Mouse (Mus musculus) lung, postnatal 0 days (tissue): ENCODE measurements around the gene Tspan18. TPM values are rescaled to one million over a fixed set of nuclear protein-coding genes. Genes with fewer than 3 reads are reported as not detected.
A peak's percentile ranks its signal among the peaks of the same experiment; 100 is the strongest.

Experiments
- ATAC-seq: fragments of 200-750 bp; cut with Nextera tagmentation; 2 replicates; pipeline ENCODE4 v1.8.0; 2017; ENCODE audit warnings: moderate library complexity
- DNase-seq: peaks from one replicate; pipeline ENCODE4 v3.0.0-alpha.2; 2016; ENCODE audit warnings: low spot score
- H3K27ac ChIP-seq: fragments of 300-500 bp; sonication (generic); 2 replicates; pipeline ENCODE4 v1.5.1; 2014; ENCODE audit warnings: antibody characterized with exemption, mild to moderate bottlenecking, low read length, mixed read lengths
- H3K27me3 ChIP-seq: fragments of 300-500 bp; sonication (generic); replicated peaks from 2 replicates; pipeline ENCODE4 v1.6.1; 2014; ENCODE audit warnings: low read length, mixed read lengths; ENCODE audit not compliant: insufficient read depth
- H3K36me3 ChIP-seq: fragments of 300-500 bp; sonication (generic); 2 replicates; pipeline ENCODE4 v1.6.1; 2014; ENCODE audit warnings: low read length, mixed read lengths; ENCODE audit not compliant: insufficient read depth
- H3K4me1 ChIP-seq: fragments of 300-500 bp; sonication (generic); 2 replicates; pipeline ENCODE4 v1.6.1; 2014; ENCODE audit warnings: antibody characterized with exemption, low read depth, low read length, mixed read lengths; ENCODE audit not compliant: insufficient read depth
- H3K4me2 ChIP-seq: fragments of 300-500 bp; sonication (generic); replicated peaks from 2 replicates; pipeline ENCODE4 v1.6.1; 2014; ENCODE audit warnings: low read depth, mild to moderate bottlenecking, low read length, moderate library complexity, mixed read lengths
- H3K4me3 ChIP-seq: fragments of 300-500 bp; sonication (generic); 2 replicates; pipeline ENCODE4 v1.5.1; 2014; ENCODE audit warnings: low read depth, low read length
- H3K9ac ChIP-seq: fragments of 300-500 bp; sonication (generic); replicated peaks from 2 replicates; pipeline ENCODE4 v1.6.1; 2014; ENCODE audit warnings: low read depth, mild to moderate bottlenecking
- H3K9me3 ChIP-seq: fragments of 300-500 bp; sonication (generic); 2 replicates; pipeline ENCODE4 v1.6.1; 2016; ENCODE audit warnings: low read length, mixed read lengths
- CTCF ChIP-seq: IDR thresholded peaks from 2 replicates; pipeline ENCODE4 v1.5.1; 2016; ENCODE audit warnings: antibody characterized with exemption, mild to moderate bottlenecking
- EP300 ChIP-seq: IDR thresholded peaks from 2 replicates; pipeline ENCODE4 v1.6.1; 2016; ENCODE audit warnings: antibody characterized with exemption, mild to moderate bottlenecking, control low read depth
- WGBS: fragments of 180-500 bp; shearing (Covaris S2); extraction: QIAGEN DNeasy Blood & Tissue Kit; methylation state at CpG from one replicate; pipeline ENCODE4 v1.1.7; 2014; 5-methylcytosine and 5-hydroxymethylcytosine counted together
- polyA plus RNA-seq: library from polyadenylated mRNA; unstranded; fragments of >200 nt; fragmentation: Nextera tagmentation; extraction: Ambion mirVana; gene quantifications from 2 replicates; pipeline ENCODE4 v1.2.1, GENCODE M21; 2015

Tspan18 gene
- polyA plus RNA-seq, 1 experiment from 2014 or later = 36.4 TPM

DNA sequence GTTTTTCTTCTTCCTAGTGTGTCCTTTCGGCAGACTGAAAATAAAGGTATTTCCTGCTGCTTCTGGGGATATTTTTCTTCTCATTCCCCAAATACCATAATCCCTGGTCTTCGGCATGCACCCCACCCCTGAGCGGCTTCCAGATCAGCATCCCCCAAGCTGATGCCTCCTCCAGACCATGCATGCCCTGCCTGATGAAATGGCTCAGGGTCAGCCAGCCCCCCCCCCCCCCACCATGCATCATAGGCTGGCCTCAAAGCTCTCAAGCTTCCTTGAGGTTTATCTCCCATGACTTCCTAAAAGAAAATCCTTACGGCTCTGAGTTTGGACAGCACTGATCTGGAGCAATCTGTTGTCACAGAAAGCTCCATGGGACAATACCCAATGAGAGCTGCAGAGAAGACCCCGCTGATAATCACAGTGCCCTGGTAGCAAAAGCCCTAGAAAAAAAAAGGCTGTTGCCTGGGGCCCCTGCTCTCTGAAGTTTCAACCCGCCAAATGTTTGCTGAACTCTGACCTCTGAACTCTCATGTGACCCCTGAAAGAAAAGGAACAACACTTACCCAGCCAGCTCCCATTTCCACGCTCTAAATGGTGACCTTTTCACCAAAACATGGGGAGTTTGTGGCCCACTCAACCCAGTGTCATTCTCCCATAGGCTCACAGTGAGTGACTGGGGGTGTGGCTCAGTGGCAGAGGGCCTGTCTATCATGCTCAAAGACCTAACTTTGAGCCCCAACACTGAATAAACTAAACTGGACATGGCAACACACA, 43.8 kb downstream of the Tspan18 start:
- no peaks in the 10 kb centered on the region for H3K36me3 ChIP-seq
- 48% methylated on average over 7 of the region's 7 CpGs for WGBS
- ATAC-seq (no peak), DNase-seq (no peak)
- H3K27me3 ChIP-seq = no peaks in the 10 kb centered on the region
- H3K9me3 ChIP-seq = no peaks in the 10 kb centered on the region
- no peak overlapping the region for H3K9ac ChIP-seq
- no peaks in the 10 kb centered on the region for H3K4me1 ChIP-seq
- H3K27ac ChIP-seq = no peak overlapping the region
- no peak overlapping the region for H3K4me3 ChIP-seq
- no peak for TF ChIP-seq CTCF
- no peak for TF ChIP-seq EP300
- no peak overlapping the region for H3K4me2 ChIP-seq

DNA sequence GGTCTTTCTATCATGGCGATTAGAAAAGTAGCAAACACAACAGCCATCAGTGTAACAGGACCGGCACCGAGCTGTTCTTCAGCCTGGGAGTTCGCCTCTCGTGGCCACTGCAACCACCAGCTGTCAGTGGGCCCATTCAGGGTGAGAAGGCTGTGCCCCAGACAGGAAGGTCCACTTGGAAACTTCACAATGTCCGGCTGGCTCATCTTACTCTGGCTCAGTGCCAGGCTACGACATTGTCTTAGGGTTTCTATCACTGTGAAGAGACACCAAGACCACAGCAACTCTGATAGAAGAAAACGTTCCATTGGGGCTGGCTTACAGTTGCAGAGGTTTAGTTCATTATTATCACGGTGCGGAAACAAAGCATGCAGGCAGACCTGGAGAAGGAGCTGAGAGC, 45.1 kb downstream of the Tspan18 start:
- peak; percentile 32 for DNase-seq
- Histone ChIP-seq H3K4me1 (no peaks in the 10 kb centered on the region), H3K36me3 (no peaks in the 10 kb centered on the region), H3K4me3 (no peak overlapping the region), H3K27me3 (no peaks in the 10 kb centered on the region), H3K27ac (no peak overlapping the region), H3K9me3 (no peaks in the 10 kb centered on the region), H3K9ac (no peak overlapping the region), H3K4me2 (no peak overlapping the region)
- ATAC-seq = no peak
- no peak for TF ChIP-seq EP300
- 55% methylated on average over 10 of the region's 10 CpGs for WGBS

- Histone ChIP-seq H3K27me3 (no peaks in the 10 kb centered on the region), H3K4me1 (no peaks in the 10 kb centered on the region), H3K27ac (no peak overlapping the region), H3K4me3 (no peak overlapping the region), H3K9ac (no peak overlapping the region), H3K36me3 (no peaks in the 10 kb centered on the region), H3K4me2 (no peak overlapping the region), H3K9me3 (no peaks in the 10 kb centered on the region)
- DNase-seq (no peak), ATAC-seq (no peak)
- 37% methylated on average over 4 of the region's 4 CpGs for WGBS
- TF ChIP-seq EP300 (no peak), CTCF (no peak)
Observed at GRCm38 (mm10) chr2:93287348-93287747, 47.0 kb downstream of the Tspan18 start.

DNA sequence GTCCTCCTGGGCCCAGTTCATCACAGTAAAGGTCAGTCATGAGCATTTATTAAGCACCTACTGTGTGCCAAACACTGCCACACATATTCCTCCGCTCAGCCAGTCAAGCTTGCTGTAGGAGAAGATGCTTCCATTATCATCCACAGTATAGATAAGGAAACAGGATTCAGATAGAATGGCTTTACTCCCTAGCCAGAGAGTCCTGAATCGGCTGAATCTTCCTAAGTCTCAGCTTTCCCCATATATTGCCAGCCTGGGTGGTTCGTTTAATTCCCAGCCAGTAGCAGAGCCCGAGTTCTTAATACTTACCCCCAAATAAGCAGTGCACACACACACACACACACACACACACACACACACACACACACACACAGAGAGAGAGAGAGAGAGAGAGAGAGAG, 47.6 kb downstream of the Tspan18 start:
- no peak overlapping the region for H3K9ac ChIP-seq
- H3K27ac ChIP-seq = no peak overlapping the region
- ATAC-seq = no peak
- H3K36me3 ChIP-seq = no peaks in the 10 kb centered on the region
- TF ChIP-seq EP300 (no peak), CTCF (no peak)
- no peak overlapping the region for H3K4me2 ChIP-seq
- no peaks in the 10 kb centered on the region for H3K4me1 ChIP-seq
- H3K4me3 ChIP-seq = no peak overlapping the region
- no peak for DNase-seq
- H3K27me3 ChIP-seq = no peaks in the 10 kb centered on the region
- 66% methylated on average over 4 of the region's 4 CpGs for WGBS
- no peaks in the 10 kb centered on the region for H3K9me3 ChIP-seq

- H3K9ac ChIP-seq = no peak overlapping the region
- DNase-seq (no peak), ATAC-seq (no peak)
- H3K4me1 ChIP-seq = no peaks in the 10 kb centered on the region
- no peaks in the 10 kb centered on the region for H3K36me3 ChIP-seq
- no peaks in the 10 kb centered on the region for H3K9me3 ChIP-seq
- H3K4me2 ChIP-seq = no peak overlapping the region
- no peak overlapping the region for H3K27ac ChIP-seq
- H3K4me3 ChIP-seq = no peak overlapping the region
- 70% methylated on average over 1 of the region's 2 CpGs for WGBS
- no peak for TF ChIP-seq EP300
- TF ChIP-seq CTCF = no peak
- H3K27me3 ChIP-seq = no peaks in the 10 kb centered on the region
Observed at GRCm38 (mm10) chr2:93286321-93286720, 48.0 kb downstream of the Tspan18 start.

GRCm38 (mm10) chr2:93285842-93286241, 48.5 kb downstream of the Tspan18 start:
- WGBS = 61% methylated on average over 8 of the region's 8 CpGs
- no peaks in the 10 kb centered on the region for H3K4me1 ChIP-seq
- H3K27me3 ChIP-seq = no peaks in the 10 kb centered on the region
- H3K9me3 ChIP-seq = no peaks in the 10 kb centered on the region
- TF ChIP-seq CTCF = no peak
- TF ChIP-seq EP300 = no peak
- no peak overlapping the region for H3K9ac ChIP-seq
- H3K27ac ChIP-seq = no peak overlapping the region
- ATAC-seq = no peak
- no peaks in the 10 kb centered on the region for H3K36me3 ChIP-seq
- H3K4me3 ChIP-seq = no peak overlapping the region
- H3K4me2 ChIP-seq = no peak overlapping the region
- DNase-seq = no peak

DNA sequence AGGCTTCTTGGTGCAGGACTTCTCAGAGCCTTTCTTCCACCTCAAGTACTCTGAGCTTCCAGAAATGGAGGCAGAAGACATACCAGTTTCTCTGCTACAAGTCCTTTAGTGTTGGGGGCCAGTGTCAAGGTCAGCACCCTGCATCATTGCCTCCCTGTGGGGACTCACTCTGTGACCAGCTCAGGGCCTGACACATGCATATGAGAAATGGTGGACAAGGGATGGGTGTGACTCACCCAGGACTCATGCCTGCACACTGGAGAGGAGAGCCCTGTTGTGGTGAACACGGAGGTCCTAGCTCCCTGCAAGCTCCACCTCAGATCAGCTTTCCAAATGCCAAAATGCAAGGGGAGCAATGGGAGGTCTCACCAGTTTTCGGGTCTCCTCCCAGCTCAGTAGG, 49.7 kb downstream of the Tspan18 start:
- Histone ChIP-seq H3K4me3 (no peak overlapping the region), H3K4me2 (no peak overlapping the region), H3K9ac (no peak overlapping the region), H3K9me3 (no peaks in the 10 kb centered on the region), H3K27me3 (no peaks in the 10 kb centered on the region), H3K27ac (no peak overlapping the region), H3K36me3 (no peaks in the 10 kb centered on the region), H3K4me1 (no peaks in the 10 kb centered on the region)
- no peak for ATAC-seq
- TF ChIP-seq CTCF (no peak), EP300 (no peak)
- no peak for DNase-seq
- 68% methylated on average over 2 of the region's 2 CpGs for WGBS
